Mouse (Mus musculus): ENCODE data around the gene Tle6. TPM values are rescaled to one million over a fixed set of nuclear protein-coding genes. Genes with fewer than 3 reads are reported as not detected.
A peak's percentile ranks its signal among the peaks of the same experiment; 100 is the strongest.

The Tle6 gene
- polyA plus RNA-seq, 1 experiment from 2014 or later = 2.5 TPM

DNA sequence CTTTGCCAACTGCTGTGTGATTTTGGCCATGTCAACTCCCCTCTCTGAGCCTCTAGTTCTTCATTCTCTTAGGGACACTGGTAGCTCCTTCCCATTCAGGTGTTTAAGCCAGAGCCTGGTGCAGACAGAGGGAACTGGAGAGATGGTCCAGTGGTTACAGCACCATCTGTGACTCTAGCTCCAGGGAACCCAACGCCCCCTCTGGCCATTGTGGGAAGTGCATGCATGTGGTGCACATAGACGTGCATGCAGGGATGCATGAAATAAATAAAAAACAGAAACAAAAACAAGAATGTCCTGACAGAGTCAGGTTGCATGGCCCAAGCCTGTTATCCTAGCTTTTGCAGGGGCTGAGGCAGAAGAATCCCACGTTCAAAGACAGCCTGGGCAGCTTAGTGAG is 44.6 kb downstream of the Tle6 start:
- ATAC-seq (no peak), DNase-seq (ENCODE audit: low spot score) (no peak)
- Histone ChIP-seq H3K4me2 (ENCODE audit: low read length) (no peak overlapping the region), H3K4me3 (ENCODE audit: low read depth, low read length) (no peak overlapping the region), H3K9me3 (replicated peaks; ENCODE audit: control insufficient read depth, low read length) (no peaks in the 10 kb centered on the region), H3K36me3 (ENCODE audit: control insufficient read depth, insufficient read depth, low read length) (0 out of 2 replicates have a peak, but pooled peaks cover under 1% of the 10 kb centered on the region), H3K4me1 (ENCODE audit: control insufficient read depth, insufficient read depth, low read length) (peaks cover 13% of the 10 kb centered on the region; the same call in 1 of the 2 replicates), H3K27ac (ENCODE audit: low read depth, low read length) (no peak overlapping the region), H3K27me3 (replicated peaks; ENCODE audit: control insufficient read depth, insufficient read depth, low read length) (no peaks in the 10 kb centered on the region), H3K9ac (ENCODE audit: low read length) (no peak overlapping the region)
- 78% methylated on average over 3 of the region's 3 CpGs for WGBS

DNA sequence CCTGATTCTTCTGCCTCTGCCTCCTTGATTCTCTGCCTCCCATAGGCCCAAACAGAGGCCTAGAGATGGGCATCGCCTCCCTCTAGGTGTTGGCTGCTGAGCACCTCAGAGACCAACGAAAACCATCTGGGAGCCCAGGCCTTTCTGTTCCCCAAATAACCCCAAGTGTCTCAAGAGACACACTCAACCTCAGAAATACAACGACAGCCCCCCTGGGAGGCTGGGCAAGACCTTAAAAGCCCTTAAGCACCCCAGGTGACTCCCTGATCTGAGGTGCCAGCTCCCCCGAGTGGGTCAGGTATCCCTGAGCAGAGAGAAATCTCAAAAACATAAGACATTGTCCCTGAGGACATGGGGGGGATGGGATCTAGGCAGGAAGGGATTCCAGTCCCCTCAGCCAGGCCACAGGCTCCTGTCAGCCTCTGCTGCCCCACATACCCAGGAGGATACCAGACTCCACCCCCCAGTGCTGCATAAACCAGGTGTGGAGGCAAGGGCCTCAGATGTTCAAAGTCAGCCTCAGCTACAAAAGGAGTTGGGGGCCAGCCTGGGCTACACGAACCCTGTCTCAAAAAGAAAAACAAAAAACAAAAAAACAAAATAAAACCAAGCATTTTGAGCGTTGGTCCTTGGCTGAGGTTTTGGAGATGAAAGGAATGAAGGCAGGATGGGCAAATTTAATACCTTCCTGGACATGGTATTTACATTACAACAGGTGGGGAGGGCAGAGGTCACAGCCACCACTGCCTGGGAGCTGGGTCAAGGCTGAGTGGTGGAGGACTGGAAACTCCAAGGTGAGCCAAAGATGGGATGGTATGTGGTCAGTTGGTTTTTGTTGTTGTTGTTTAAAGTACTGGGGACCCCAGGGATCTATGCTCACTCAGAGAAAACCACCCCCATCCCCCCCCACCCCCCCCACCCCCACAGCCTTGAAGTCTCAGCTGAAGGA is 46.8 kb downstream of the Tle6 start:
- Histone ChIP-seq H3K4me3 (ENCODE audit: low read depth, low read length) (no peak overlapping the region), H3K27me3 (replicated peaks; ENCODE audit: control insufficient read depth, insufficient read depth, low read length) (no peaks in the 10 kb centered on the region), H3K9ac (ENCODE audit: low read length) (no peak overlapping the region), H3K4me1 (ENCODE audit: control insufficient read depth, insufficient read depth, low read length) (peaks cover 6% of the 10 kb centered on the region; the same call in 1 of the 2 replicates), H3K27ac (ENCODE audit: low read depth, low read length) (no peak overlapping the region), H3K36me3 (ENCODE audit: control insufficient read depth, insufficient read depth, low read length) (no peaks in the 10 kb centered on the region), H3K9me3 (replicated peaks; ENCODE audit: control insufficient read depth, low read length) (no peaks in the 10 kb centered on the region), H3K4me2 (ENCODE audit: low read length) (no peak overlapping the region)
- DNase-seq (ENCODE audit: low spot score) (no peak), ATAC-seq (no peak)
- 78% methylated on average over 6 of the region's 6 CpGs for WGBS

DNA sequence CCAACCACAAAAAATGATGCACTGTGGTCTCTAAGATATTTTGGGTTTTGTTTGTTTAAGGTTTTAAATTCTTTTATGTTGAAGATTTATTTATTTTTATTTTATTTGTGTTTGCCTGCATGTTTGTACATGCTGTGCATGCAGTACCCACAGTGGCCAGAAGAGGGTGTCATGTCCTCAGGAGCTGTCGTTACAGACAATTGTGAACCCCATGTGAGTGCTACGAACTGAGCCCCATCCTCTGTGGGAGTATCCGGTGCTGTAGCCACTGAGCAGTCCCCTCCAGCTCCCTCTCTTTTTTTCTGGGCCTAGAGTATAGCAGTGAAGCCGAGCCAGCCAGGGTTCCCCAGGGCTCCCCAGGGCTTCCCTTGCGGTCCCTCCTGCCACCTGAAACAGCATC is 47.6 kb downstream of the Tle6 start:
- DNase-seq (ENCODE audit: low spot score) (no peak), ATAC-seq (no peak)
- Histone ChIP-seq H3K9ac (ENCODE audit: low read length) (no peak overlapping the region), H3K9me3 (replicated peaks; ENCODE audit: control insufficient read depth, low read length) (no peaks in the 10 kb centered on the region), H3K27ac (ENCODE audit: low read depth, low read length) (no peak overlapping the region), H3K27me3 (replicated peaks; ENCODE audit: control insufficient read depth, insufficient read depth, low read length) (no peaks in the 10 kb centered on the region), H3K4me3 (ENCODE audit: low read depth, low read length) (no peak overlapping the region), H3K36me3 (ENCODE audit: control insufficient read depth, insufficient read depth, low read length) (no peaks in the 10 kb centered on the region), H3K4me1 (ENCODE audit: control insufficient read depth, insufficient read depth, low read length) (0 out of 2 replicates have a peak, but pooled peaks cover 2% of the 10 kb centered on the region), H3K4me2 (ENCODE audit: low read length) (no peak overlapping the region)
- 82% methylated on average over 5 of the region's 5 CpGs for WGBS

DNA sequence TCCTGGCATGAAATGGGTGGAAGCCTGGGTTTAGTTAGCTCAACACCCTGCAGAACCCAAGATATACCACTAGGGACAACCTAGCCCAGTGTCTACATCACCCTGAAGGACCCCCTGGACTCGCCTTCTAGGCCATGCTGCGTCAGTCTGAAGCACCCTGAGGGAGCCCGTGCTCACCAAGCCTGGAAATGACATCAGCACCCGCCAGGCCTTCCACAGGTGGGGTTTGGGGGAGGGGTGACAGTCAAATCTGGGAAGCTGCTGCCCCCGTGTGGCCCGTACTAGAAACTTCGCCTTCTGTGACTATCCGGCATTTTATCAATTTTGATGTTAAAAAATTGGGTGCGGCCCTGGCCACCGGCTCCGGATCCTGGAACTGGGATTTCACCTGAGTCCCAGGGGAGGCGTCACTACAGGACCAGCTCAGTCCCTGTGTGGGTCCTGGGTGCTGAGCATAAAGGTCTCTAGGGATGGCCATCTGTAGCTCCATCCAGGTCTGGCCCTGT is 49.2 kb downstream of the Tle6 start:
- Histone ChIP-seq H3K4me2 (ENCODE audit: low read length) (no peak overlapping the region), H3K9me3 (replicated peaks; ENCODE audit: control insufficient read depth, low read length) (no peaks in the 10 kb centered on the region), H3K27ac (ENCODE audit: low read depth, low read length) (no peak overlapping the region), H3K36me3 (ENCODE audit: control insufficient read depth, insufficient read depth, low read length) (no peaks in the 10 kb centered on the region), H3K9ac (ENCODE audit: low read length) (no peak overlapping the region), H3K4me3 (ENCODE audit: low read depth, low read length) (no peak overlapping the region), H3K4me1 (ENCODE audit: control insufficient read depth, insufficient read depth, low read length) (0 out of 2 replicates have a peak, but pooled peaks cover 2% of the 10 kb centered on the region), H3K27me3 (replicated peaks; ENCODE audit: control insufficient read depth, insufficient read depth, low read length) (no peaks in the 10 kb centered on the region)
- 7% methylated on average over 12 of the region's 12 CpGs for WGBS
- ATAC-seq (peak; percentile 80), DNase-seq (ENCODE audit: low spot score) (peak; percentile 87)

DNA sequence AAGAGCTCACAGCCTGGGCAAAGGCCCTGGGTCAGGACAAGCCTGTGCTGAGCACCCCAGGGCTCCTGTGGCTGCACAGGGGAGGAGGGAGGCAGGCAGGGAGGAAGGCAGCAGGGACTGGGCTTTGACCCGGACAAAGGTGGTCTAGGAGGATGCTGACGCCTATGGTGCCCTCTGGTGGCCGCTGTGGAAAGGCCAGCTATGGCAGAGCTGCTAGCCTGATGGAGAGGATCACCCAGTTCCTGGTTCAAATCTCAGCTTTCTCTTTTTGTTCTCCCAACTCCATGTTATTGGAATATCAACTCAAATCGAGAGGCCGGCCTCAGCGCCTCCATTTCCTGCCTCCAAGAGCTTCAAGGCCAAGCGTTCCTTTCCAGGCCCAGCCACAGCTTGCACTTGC is 50.6 kb downstream of the Tle6 start:
- Histone ChIP-seq H3K4me2 (ENCODE audit: low read length) (no peak overlapping the region), H3K4me1 (ENCODE audit: control insufficient read depth, insufficient read depth, low read length) (0 out of 2 replicates have a peak, but pooled peaks cover 2% of the 10 kb centered on the region), H3K27me3 (replicated peaks; ENCODE audit: control insufficient read depth, insufficient read depth, low read length) (no peaks in the 10 kb centered on the region), H3K36me3 (ENCODE audit: control insufficient read depth, insufficient read depth, low read length) (no peaks in the 10 kb centered on the region), H3K4me3 (ENCODE audit: low read depth, low read length) (no peak overlapping the region), H3K27ac (ENCODE audit: low read depth, low read length) (no peak overlapping the region), H3K9me3 (replicated peaks; ENCODE audit: control insufficient read depth, low read length) (no peaks in the 10 kb centered on the region), H3K9ac (ENCODE audit: low read length) (no peak overlapping the region)
- peak; percentile 58 for DNase-seq (ENCODE audit: low spot score)
- WGBS = 15% methylated on average over 7 of the region's 7 CpGs
- ATAC-seq = no peak

DNA sequence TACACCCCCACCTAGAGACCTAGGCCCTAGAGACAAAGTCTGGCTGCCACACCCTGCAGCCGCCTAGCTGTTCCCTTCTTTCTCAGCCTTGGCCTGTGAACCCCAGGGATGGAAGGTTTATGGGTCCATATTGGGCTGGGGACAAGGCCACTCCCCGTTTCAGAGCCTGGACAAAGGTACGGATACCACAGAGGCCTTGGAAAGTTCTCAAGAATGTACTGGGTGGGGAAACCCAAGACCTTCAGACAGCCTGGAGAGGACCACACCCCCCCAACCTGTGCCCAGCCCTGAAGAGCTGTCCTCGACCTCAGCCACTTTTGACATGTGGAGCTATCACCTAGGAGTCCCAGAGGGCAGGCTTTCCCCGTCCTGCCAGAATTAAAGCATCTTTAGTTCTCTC is 51.9 kb downstream of the Tle6 start:
- H3K27ac ChIP-seq (ENCODE audit: low read depth, low read length) = no peak overlapping the region
- DNase-seq (ENCODE audit: low spot score) = no peak
- no peaks in the 10 kb centered on the region for H3K27me3 ChIP-seq (replicated peaks; ENCODE audit: control insufficient read depth, insufficient read depth, low read length)
- H3K4me1 ChIP-seq (ENCODE audit: control insufficient read depth, insufficient read depth, low read length) = peaks cover 4% of the 10 kb centered on the region
- H3K9me3 ChIP-seq (replicated peaks; ENCODE audit: control insufficient read depth, low read length) = no peaks in the 10 kb centered on the region
- H3K4me3 ChIP-seq (ENCODE audit: low read depth, low read length) = no peak overlapping the region
- no peak overlapping the region for H3K4me2 ChIP-seq (ENCODE audit: low read length)
- ATAC-seq = no peak
- WGBS = 73% methylated on average over 5 of the region's 5 CpGs
- H3K9ac ChIP-seq (ENCODE audit: low read length) = no peak overlapping the region
- H3K36me3 ChIP-seq (ENCODE audit: control insufficient read depth, insufficient read depth, low read length) = no peaks in the 10 kb centered on the region

DNA sequence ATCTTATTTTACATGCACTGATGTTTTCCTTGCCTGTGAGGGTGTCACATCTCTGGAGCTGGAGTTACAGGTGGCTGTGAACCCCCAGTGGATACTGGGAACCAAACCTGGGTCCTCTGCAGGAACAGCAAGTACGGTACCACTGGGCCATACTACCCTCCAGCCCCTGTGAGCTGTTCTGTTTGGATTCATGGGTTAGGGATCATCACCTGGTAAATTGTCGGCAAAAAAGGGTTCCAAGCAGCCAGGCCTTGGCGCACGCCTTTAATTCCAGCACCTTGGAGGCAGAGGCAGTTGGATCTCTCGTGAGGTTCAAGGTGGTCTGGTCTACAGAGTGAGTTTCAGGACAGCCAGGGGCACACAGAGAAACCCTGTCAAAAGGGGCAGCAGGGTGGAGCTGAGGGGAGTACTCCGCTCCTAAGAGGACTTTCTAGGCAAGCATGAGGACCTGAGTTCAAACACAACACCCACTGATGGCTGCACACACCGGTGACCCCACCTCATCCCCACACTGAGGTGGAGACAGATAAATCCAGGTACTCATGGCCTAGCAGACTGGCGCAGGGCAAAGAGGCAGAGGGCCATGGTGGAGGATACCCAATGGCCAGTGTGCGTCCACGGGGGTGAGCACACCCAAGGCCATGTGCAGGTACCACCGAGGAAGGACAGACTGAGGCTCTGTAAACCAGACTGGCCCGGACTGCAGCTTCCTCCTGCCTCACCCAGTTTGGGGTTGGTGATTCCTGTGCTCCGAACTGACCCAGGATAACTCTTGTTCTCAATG is 53.9 kb downstream of the Tle6 start:
- Histone ChIP-seq H3K27ac (ENCODE audit: low read depth, low read length) (no peak overlapping the region), H3K4me1 (ENCODE audit: control insufficient read depth, insufficient read depth, low read length) (peaks cover 14% of the 10 kb centered on the region), H3K9ac (ENCODE audit: low read length) (no peak overlapping the region), H3K27me3 (replicated peaks; ENCODE audit: control insufficient read depth, insufficient read depth, low read length) (no peaks in the 10 kb centered on the region), H3K4me2 (ENCODE audit: low read length) (no peak overlapping the region), H3K9me3 (replicated peaks; ENCODE audit: control insufficient read depth, low read length) (no peaks in the 10 kb centered on the region), H3K4me3 (ENCODE audit: low read depth, low read length) (no peak overlapping the region), H3K36me3 (ENCODE audit: control insufficient read depth, insufficient read depth, low read length) (no peaks in the 10 kb centered on the region)
- WGBS = 92% methylated on average over 13 of the region's 13 CpGs
- DNase-seq (ENCODE audit: low spot score) = no peak
- ATAC-seq = no peak

DNA sequence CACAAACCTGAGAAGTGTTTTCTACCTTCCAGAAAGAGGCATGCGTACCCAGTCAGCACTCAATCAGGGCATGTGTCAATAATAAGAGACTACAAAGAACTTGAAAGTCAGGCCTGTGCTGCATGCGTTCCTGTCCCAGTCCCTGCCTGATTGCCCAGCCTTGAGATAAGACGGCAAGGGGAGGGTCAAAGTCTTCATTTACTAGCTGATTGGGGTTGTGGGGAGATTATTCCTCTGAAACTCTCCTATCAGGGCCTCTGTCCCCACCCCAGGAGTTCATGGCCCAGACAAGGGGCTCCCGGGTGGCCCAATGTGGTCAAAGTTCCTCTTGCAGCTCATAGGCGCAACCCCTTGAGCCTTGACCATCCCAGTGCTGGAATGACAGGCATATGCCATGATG is 54.5 kb downstream of the Tle6 start:
- no peaks in the 10 kb centered on the region for H3K9me3 ChIP-seq (replicated peaks; ENCODE audit: control insufficient read depth, low read length)
- H3K36me3 ChIP-seq (ENCODE audit: control insufficient read depth, insufficient read depth, low read length) = no peaks in the 10 kb centered on the region
- H3K4me2 ChIP-seq (ENCODE audit: low read length) = no peak overlapping the region
- H3K4me3 ChIP-seq (ENCODE audit: low read depth, low read length) = no peak overlapping the region
- peak overlapping the region; percentile 22; the same call in 1 of the 2 replicates for H3K9ac ChIP-seq (ENCODE audit: low read length)
- no peak overlapping the region for H3K27ac ChIP-seq (ENCODE audit: low read depth, low read length)
- ATAC-seq (no peak), DNase-seq (ENCODE audit: low spot score) (no peak)
- WGBS = 84% methylated on average over 5 of the region's 5 CpGs
- H3K27me3 ChIP-seq (replicated peaks; ENCODE audit: control insufficient read depth, insufficient read depth, low read length) = no peaks in the 10 kb centered on the region
- H3K4me1 ChIP-seq (ENCODE audit: control insufficient read depth, insufficient read depth, low read length) = peaks cover 12% of the 10 kb centered on the region

Measured in forebrain, embryonic 14.5 days (tissue).